Mouse (Mus musculus): ENCODE measurements around the gene 3110021N24Rik. TPM values are rescaled to one million over a fixed set of nuclear protein-coding genes. Genes with fewer than 3 reads are reported as not detected.

Gene 3110021N24Rik
- polyA plus RNA-seq, 2 experiments: 0.26 to 1.5 TPM

DNA sequence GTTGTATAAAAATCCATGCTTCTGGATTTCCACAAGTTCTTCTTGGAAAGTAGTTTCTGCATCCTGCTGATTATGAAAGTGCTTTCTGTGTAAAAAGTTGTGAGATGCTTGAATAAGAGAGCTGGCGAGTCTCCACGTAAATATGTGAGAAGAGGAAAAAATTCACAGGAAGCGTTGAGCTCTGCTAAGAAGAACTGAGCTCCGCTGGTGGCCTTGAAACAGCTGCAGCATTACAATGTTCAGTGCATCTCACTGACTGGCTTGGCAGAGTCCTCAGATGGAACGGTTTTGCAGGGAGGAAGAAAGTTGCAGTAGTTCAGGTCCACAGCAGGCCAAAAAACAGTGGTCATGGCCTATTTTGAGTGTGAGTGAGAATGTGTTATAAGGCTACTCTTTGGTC is 11.2 kb upstream of the 3110021N24Rik start:
- no peak overlapping the region for H3K27ac ChIP-seq (replicated peaks; ENCODE audit: low read depth, low read length)
- H3K9me3 ChIP-seq (ENCODE audit: control insufficient read depth, low read length): no peaks in the 10 kb centered on the region
- peaks cover 3% of the 10 kb centered on the region; the same call in 1 of the 2 replicates for H3K36me3 ChIP-seq (ENCODE audit: control insufficient read depth, insufficient read depth, low read length)
- no peaks in the 10 kb centered on the region for H3K4me1 ChIP-seq (ENCODE audit: control insufficient read depth, insufficient read depth, low read length)
- peak; percentile 2 for DNase-seq (ENCODE audit: low spot score)
- H3K27me3 ChIP-seq (ENCODE audit: control insufficient read depth, insufficient read depth, low read length): no peaks in the 10 kb centered on the region
- WGBS: 67% methylated on average over 5 of the region's 5 CpGs
- no peak overlapping the region for H3K9ac ChIP-seq (ENCODE audit: low read depth, low read length, severe bottlenecking)
- no peak for ATAC-seq (ENCODE audit: low FRiP score, low read depth)
- TF ChIP-seq POLR2A (IDR thresholded peaks at IDR 0.05; ENCODE audit: borderline replicate concordance, extremely low read depth, insufficient read depth, insufficient read length): no peak
- H3K4me3 ChIP-seq (replicated peaks; ENCODE audit: low read length): no peak overlapping the region
- no peak overlapping the region for H3K4me2 ChIP-seq (replicated peaks; ENCODE audit: low read depth, low read length, severe bottlenecking)

DNA sequence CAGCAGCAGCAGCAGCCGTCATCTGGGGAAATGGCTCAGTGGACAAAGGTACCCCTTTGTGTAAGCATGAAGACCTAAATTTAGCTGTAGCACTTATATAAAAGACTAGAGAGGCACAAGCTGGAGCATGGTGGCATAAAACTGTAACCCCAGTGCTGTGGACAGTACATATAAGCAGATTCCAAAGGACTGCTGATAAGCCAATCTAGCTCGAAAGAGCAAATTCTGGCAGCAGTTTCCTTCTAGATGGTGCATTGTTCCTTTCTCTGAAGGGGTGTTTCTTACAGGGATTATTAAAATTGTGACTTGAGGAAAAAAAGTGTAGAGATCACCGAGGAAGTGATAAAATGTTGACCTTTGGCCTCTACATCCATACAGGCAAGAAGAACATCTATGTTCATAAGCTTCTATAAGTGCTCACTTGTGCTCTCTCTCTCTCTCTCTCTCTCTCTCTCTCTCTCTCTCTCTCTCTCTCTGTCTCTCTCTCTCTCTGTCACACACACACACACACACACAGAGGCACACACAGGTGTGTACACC is 1.9 kb downstream of the 3110021N24Rik start:
- 90% methylated on average over 3 of the region's 3 CpGs for WGBS
- Histone ChIP-seq H3K9me3 (ENCODE audit: control insufficient read depth, low read length) (no peaks in the 10 kb centered on the region), H3K4me1 (ENCODE audit: control insufficient read depth, insufficient read depth, low read length) (no peaks in the 10 kb centered on the region), H3K4me2 (replicated peaks; ENCODE audit: low read depth, low read length, severe bottlenecking) (no peak overlapping the region), H3K27me3 (ENCODE audit: control insufficient read depth, insufficient read depth, low read length) (no peaks in the 10 kb centered on the region), H3K9ac (ENCODE audit: low read depth, low read length, severe bottlenecking) (no peak overlapping the region), H3K36me3 (ENCODE audit: control insufficient read depth, insufficient read depth, low read length) (peaks cover 32% of the 10 kb centered on the region), H3K27ac (replicated peaks; ENCODE audit: low read depth, low read length) (no peak overlapping the region), H3K4me3 (replicated peaks; ENCODE audit: low read length) (no peak overlapping the region)
- DNase-seq (ENCODE audit: low spot score) (no peak), ATAC-seq (ENCODE audit: low FRiP score, low read depth) (no peak)
- TF ChIP-seq POLR2A (IDR thresholded peaks at IDR 0.05; ENCODE audit: borderline replicate concordance, extremely low read depth, insufficient read depth, insufficient read length): no peak

DNA sequence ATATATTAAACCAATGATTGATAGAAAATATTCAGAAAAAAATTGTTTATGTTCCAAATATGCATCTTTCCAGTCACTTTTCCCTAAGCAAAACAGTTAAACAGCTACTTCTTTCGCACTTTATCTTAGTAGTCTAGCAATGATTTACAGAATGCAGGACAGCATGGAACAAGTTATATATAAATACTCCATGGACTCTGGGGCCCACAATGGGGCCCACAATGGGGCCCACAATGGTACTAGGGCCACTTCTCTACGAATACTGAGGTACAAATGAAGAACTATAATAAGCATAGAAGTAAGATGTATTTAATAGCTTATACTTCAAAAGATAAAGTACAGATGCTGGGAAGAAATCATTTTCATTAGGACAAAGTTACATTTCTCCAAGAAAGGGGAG is 4.7 kb downstream of the 3110021N24Rik start:
- no peak for TF ChIP-seq POLR2A (IDR thresholded peaks at IDR 0.05; ENCODE audit: borderline replicate concordance, extremely low read depth, insufficient read depth, insufficient read length)
- ATAC-seq (ENCODE audit: low FRiP score, low read depth) (no peak), DNase-seq (ENCODE audit: low spot score) (no peak)
- Histone ChIP-seq H3K4me2 (replicated peaks; ENCODE audit: low read depth, low read length, severe bottlenecking) (no peak overlapping the region), H3K4me1 (ENCODE audit: control insufficient read depth, insufficient read depth, low read length) (no peaks in the 10 kb centered on the region), H3K27ac (replicated peaks; ENCODE audit: low read depth, low read length) (no peak overlapping the region), H3K27me3 (ENCODE audit: control insufficient read depth, insufficient read depth, low read length) (no peaks in the 10 kb centered on the region), H3K9ac (ENCODE audit: low read depth, low read length, severe bottlenecking) (no peak overlapping the region), H3K9me3 (ENCODE audit: control insufficient read depth, low read length) (no peaks in the 10 kb centered on the region), H3K4me3 (replicated peaks; ENCODE audit: low read length) (no peak overlapping the region), H3K36me3 (ENCODE audit: control insufficient read depth, insufficient read depth, low read length) (peaks cover 22% of the 10 kb centered on the region)
- 93% methylated on average over 2 of the region's 2 CpGs for WGBS

GRCm38 (mm10) chr4:108730450-108730849 is 11.0 kb downstream of the 3110021N24Rik start:
- no peaks in the 10 kb centered on the region for H3K9me3 ChIP-seq (ENCODE audit: control insufficient read depth, low read length)
- ATAC-seq (ENCODE audit: low FRiP score, low read depth): no peak
- H3K36me3 ChIP-seq (ENCODE audit: control insufficient read depth, insufficient read depth, low read length): peaks cover 7% of the 10 kb centered on the region
- 56% methylated on average over 1 of the region's 1 CpGs for WGBS
- no peak for TF ChIP-seq POLR2A (IDR thresholded peaks at IDR 0.05; ENCODE audit: borderline replicate concordance, extremely low read depth, insufficient read depth, insufficient read length)
- no peaks in the 10 kb centered on the region for H3K4me1 ChIP-seq (ENCODE audit: control insufficient read depth, insufficient read depth, low read length)
- H3K27me3 ChIP-seq (ENCODE audit: control insufficient read depth, insufficient read depth, low read length): no peaks in the 10 kb centered on the region
- H3K4me2 ChIP-seq (replicated peaks; ENCODE audit: low read depth, low read length, severe bottlenecking): no peak overlapping the region
- H3K4me3 ChIP-seq (replicated peaks; ENCODE audit: low read length): no peak overlapping the region
- no peak for DNase-seq (ENCODE audit: low spot score)
- H3K27ac ChIP-seq (replicated peaks; ENCODE audit: low read depth, low read length): no peak overlapping the region
- no peak overlapping the region for H3K9ac ChIP-seq (ENCODE audit: low read depth, low read length, severe bottlenecking)

- Histone ChIP-seq H3K4me1 (ENCODE audit: control insufficient read depth, insufficient read depth, low read length) (no peaks in the 10 kb centered on the region), H3K27ac (replicated peaks; ENCODE audit: low read depth, low read length) (no peak overlapping the region), H3K9ac (ENCODE audit: low read depth, low read length, severe bottlenecking) (no peak overlapping the region), H3K27me3 (ENCODE audit: control insufficient read depth, insufficient read depth, low read length) (no peaks in the 10 kb centered on the region), H3K36me3 (ENCODE audit: control insufficient read depth, insufficient read depth, low read length) (peaks cover under 1% of the 10 kb centered on the region; the same call in 1 of the 2 replicates), H3K9me3 (ENCODE audit: control insufficient read depth, low read length) (no peaks in the 10 kb centered on the region), H3K4me3 (replicated peaks; ENCODE audit: low read length) (no peak overlapping the region), H3K4me2 (replicated peaks; ENCODE audit: low read depth, low read length, severe bottlenecking) (no peak overlapping the region)
- DNase-seq (ENCODE audit: low spot score): no peak
- 73% methylated on average over 3 of the region's 3 CpGs for WGBS
- ATAC-seq (ENCODE audit: low FRiP score, low read depth): no peak
- TF ChIP-seq POLR2A (IDR thresholded peaks at IDR 0.05; ENCODE audit: borderline replicate concordance, extremely low read depth, insufficient read depth, insufficient read length): no peak
Observed at GRCm38 (mm10) chr4:108731582-108731981, 12.1 kb downstream of the 3110021N24Rik start.
